Mouse (Mus musculus) cortical plate, adult 2 months (tissue): Measurements from ENCODE around the gene Rasal2.

Experiments used
- CTCF ChIP-seq: fragments of 200-500 bp; IDR thresholded peaks from 2 replicates; pipeline ENCODE4 v1.5.1; 2011; ENCODE audit warnings: mild to moderate bottlenecking, control low read depth, low read length; ENCODE audit not compliant: insufficient read depth; ENCODE audit errors: extremely low read depth
- POLR2A ChIP-seq: fragments of 200-500 bp; IDR thresholded peaks from 2 replicates; pipeline ENCODE4 v1.6.1; 2011; ENCODE audit warnings: mild to moderate bottlenecking, low read length, control low read depth; ENCODE audit not compliant: insufficient read depth; ENCODE audit errors: extremely low read depth

DNA sequence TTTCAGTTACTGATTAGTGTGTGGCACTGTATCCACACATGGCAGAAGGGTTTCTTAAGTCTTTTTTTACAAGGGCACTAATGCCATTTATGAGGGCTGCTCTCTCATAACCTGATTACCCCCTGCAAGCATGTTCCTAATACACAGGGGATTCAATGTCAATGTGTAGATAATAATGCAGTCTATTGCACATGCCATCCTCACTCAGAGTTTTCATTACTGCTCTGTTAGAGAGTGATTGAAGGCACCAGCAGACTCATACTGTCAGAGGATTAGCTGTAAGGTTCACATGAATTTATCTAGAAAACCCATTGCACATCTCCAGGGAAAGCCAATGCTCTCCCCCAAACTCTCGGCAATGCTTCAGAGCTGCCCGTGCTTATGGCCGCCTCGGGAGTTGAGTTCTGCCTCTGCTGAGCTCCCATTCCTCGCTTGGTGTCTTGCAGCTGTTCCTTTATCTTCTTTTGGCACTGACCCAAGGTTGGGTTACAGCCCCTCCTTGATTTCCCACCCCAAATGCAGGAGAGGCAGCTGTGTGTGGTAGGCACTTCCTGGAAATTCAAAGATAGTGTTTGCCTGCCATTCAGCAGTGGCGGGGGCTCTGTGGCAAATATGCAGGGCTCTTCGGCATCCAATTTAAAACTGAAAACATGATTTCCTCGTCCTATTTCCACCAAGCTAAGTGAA is 13.5 kb upstream of the Rasal2 start:
- TF ChIP-seq POLR2A (no peak), CTCF (no peak)
